Mouse (Mus musculus) bone marrow, adult 2 months (tissue): ENCODE results near the gene Wfikkn1.

Source experiments
- CTCF ChIP-seq: fragments of 200-500 bp; IDR thresholded peaks from 2 replicates; pipeline ENCODE4 v1.5.1; 2011; ENCODE audit warnings: low read length, control low read depth; ENCODE audit not compliant: control insufficient read depth, insufficient read depth
- POLR2A ChIP-seq: fragments of 200-500 bp; IDR thresholded peaks from 2 replicates; pipeline ENCODE4 v1.6.1; 2011; ENCODE audit warnings: low read depth, mild to moderate bottlenecking, control low read depth, low read length, borderline replicate concordance; ENCODE audit not compliant: control insufficient read depth

GRCm38 (mm10) chr17:25878611-25879180 lies 2.0 kb downstream of the Wfikkn1 start:
- TF ChIP-seq POLR2A (no peak), CTCF (no peak)
